Mouse (Mus musculus): ENCODE measurements around the gene Rasd1.

The Rasd1 gene

GRCm38 (mm10) chr11:59964818-59965217 lies at the start of gene Rasd1:
Rasd1 (minus strand) TSS chr11:59964944.
- DNase-seq: peak; percentile 93

GRCm38 (mm10) chr11:60011516-60011915 lies 46.8 kb upstream of the Rasd1 start:
- no peak for DNase-seq

DNA sequence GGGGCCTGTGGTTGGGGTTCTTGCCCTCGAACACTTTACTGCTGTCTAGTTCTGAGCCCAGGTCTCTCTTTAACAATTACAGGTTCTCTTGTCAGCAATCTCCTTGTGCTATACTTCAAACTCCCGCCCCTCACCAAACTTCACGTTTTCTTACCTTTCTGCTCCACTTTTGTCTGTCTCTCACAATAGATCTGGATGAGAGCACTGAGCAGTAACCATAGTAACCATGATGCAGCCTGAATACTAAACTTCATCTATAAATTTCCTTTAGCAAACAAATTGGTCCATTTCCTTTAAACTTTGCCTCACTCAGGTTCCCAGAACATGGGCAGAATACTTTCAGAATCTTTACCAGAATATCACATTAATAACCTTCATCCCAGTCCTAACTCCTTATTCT lies 44.7 kb upstream of the Rasd1 start:
- no peak for DNase-seq

DNA sequence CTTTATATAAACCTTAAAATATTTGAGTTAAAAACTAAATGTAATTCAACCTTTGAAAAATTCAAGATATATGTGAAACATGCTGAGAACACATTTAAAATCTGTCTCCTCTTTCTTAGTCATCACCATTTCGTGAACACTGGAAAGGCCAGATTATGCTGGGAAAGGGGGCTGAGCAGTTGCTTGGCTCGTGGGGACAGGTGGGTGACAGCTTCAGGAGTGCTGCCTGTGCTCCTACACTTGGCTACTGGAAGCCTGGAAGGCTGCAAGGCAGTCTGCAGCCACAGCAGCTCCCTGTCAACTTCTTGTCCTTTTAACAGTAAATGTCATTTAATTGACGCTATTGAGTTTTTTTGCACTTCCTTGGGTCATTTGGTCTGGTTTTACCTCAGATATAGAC lies 41.1 kb upstream of the Rasd1 start:
- no peak for DNase-seq

DNA sequence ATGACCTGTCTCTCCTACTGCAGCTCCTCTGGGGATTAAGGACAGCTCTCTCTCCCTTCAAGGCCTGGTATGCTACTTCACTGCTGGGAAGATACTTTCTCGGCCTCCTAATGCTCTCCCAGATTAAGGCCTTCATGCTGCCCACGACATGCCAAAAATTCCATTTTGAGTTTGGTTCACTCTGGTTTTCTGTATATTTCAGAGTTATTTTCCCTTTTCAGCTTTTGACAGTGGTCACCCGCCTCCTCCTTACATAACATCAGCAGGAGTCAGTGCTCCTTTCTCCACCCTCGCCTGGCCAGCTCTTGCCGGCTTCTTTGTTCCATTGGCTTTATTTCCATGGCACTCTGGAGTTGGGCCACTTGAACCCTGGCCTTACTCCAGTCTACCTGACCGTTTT lies 40.0 kb upstream of the Rasd1 start:
- no peak for DNase-seq

- no peak for DNase-seq
These were observed 39.1 kb upstream of the Rasd1 start for GRCm38 (mm10) chr11:60003811-60004210.

DNA sequence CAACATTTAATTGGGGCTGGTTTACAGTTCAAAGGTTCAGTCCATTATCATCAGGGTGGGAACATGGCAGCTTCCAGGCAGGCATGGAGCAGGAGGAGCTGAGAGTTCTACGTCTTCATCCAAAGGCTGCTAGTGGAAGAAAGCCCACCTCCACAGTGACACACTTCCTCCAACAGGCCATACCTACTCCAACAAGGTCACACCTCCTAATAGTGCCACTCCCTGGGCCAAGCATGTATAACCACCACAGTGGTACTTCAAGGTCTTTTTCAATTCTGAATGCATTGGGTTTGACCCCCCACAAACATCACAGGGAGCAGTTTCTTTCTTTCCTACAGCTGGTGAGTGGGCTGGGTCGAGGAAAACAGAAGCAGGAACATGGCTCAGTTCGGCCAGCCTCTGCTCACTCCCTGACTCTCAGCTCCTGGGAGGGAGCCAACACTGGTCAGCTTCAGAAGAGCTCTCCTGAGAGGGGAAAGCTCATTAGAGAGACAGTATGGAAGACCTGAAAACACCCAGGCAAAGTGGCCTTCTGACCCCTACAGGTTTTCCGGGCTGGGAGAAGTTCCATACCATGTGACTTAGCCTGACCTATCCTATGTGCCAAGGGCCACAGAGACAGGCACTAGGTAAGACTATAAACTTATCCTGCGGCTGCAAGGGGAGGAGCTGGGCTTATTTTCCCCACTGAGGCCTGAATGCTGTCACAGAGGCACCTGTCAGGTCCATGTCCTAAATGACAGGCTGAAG lies 36.7 kb upstream of the Rasd1 start:
- DNase-seq: no peak

- DNase-seq: no peak
These were observed 29.6 kb upstream of the Rasd1 start for GRCm38 (mm10) chr11:59994318-59994717.

DNA sequence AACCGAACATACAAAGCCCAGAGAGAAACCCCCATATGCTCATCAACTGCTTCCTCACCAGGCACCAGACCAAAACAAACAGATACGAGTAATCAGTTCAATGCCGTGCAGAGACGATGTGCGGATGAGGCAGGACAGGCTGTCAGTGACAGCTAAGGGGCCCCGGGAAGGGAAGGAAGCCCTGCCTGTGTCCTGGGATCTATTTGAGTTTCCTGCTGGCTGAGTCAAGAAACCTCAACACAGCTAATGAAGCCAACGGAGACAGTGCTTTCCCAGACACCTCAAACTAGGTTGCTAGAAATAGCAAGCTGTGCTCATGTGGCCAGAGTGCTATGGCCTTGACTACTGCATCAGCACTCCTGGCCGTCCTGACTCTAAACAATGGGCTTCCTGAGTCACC lies 26.6 kb upstream of the Rasd1 start:
- DNase-seq: peak; percentile 58

DNA sequence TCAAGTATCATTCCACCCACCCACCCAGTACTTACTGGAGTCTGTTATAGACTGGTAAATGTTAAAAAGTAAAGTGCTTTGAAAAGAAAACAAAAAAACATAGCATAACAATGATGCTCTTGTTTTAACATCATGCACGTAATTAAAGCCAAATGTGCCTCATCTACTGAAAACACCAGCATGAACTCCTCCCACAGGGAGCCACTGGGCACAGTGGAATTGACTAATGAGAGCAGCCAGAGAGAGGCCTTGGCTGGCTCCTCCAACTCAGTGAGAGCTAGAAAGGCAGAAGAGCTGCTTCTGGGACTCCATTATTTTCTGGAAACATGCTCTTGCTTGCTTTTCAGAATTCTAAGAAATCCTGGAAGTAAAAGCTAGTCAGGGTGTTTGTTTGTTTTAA lies 24.7 kb upstream of the Rasd1 start:
- DNase-seq: no peak

DNA sequence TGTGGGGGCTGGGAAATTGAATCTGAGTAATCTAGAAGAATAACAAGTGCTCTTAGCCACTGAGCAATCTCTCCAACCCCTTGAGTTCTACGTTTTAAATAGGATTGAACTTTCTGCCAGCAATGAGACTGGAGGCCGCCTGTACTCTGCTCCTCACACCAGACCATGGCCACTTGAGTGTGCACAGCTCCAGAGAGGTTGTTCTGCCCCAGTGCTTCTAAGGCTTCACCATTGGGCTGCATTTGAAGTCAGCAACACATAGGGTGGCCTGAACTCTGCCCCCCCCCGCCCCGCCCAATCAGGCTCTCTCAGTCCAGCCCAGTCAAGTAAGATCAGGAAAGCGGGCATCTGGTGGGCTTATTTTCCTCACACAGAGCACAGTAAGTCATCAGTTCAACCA lies 13.1 kb upstream of the Rasd1 start:
- no peak for DNase-seq

GRCm38 (mm10) chr11:59975241-59975640 lies 10.5 kb upstream of the Rasd1 start:
- no peak for DNase-seq

GRCm38 (mm10) chr11:59973389-59973788 lies 8.6 kb upstream of the Rasd1 start:
- no peak for DNase-seq

DNA sequence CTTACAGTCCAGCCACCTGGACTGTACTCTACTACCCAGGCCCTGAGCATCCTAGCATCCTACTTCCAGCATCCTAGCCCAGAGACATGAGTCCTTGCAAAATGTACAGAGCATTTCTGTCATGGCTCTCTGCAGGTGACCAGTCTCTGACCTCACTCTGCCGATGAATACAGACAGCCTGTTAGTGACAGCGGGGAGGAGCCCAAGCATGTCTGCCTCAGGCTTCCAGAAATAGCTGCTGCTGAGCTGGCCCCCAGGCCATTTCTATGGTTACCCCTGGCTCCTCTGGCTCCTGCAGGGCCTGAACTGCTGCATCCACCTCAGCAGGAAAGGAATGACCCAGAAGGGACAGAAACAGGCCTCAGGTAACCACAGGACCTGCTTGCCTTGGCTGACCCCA lies 6.9 kb upstream of the Rasd1 start:
- no peak for DNase-seq

DNA sequence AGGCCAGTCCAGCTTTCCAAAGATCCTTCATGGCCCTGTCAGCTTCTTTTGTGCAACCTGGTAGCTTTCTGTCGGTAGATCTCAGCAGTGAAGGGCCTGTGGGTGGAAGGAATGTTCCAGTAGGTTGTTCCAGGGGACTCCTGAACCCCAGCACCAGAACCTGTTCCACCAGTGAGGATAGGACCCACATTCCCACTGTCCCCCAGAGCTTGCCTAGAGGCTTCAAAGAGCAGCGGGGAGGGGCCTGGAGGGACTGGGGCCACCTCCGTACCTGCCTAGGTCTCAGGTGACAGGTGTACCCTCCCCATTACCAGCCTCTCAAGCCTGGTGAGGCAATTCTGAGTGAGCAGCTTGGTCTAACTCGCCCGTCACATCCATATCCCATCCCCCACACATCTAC lies 6.0 kb upstream of the Rasd1 start:
- no peak for DNase-seq

DNA sequence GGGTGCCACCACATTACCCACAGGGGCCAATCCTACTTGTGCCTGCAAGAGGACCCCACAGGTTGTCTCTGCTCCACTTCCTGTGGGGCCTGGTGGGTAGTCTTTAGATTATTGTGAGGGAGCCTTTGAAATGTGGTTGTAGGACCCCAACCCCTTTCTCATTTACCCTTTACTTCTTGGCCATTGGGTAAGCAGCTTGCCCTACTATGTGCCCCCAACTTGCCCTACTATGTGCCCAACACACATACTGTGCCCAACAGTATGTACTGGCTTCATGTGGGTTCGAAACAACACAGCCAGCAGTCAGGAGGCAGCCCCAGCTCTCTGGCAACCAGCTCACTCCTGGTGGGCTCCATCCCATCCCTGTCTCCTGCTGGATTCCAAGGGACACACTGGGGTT lies 3.0 kb upstream of the Rasd1 start:
- no peak for DNase-seq

DNA sequence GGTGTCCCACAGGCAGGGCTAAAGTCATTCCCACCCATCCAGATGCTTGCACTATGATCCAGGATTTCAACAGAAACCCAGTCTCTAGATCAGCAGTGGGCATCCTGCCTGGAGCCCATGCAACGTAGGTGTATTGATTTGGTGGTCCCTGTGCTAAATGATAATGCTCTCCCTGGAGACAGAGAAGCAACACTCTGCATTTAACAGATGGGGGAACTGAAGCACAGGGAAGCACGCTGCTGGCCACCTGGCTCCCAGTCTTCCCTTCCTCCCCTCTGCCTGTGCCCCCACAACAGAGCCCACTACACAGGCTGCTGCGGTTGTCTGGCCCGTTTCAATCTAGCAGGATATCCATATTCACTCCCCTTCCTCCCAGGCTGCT lies 1.3 kb upstream of the Rasd1 start:
- DNase-seq: no peak

- DNase-seq: peak; percentile 93
These were observed 720 bp upstream of the Rasd1 start for GRCm38 (mm10) chr11:59965227-59966101.

DNA sequence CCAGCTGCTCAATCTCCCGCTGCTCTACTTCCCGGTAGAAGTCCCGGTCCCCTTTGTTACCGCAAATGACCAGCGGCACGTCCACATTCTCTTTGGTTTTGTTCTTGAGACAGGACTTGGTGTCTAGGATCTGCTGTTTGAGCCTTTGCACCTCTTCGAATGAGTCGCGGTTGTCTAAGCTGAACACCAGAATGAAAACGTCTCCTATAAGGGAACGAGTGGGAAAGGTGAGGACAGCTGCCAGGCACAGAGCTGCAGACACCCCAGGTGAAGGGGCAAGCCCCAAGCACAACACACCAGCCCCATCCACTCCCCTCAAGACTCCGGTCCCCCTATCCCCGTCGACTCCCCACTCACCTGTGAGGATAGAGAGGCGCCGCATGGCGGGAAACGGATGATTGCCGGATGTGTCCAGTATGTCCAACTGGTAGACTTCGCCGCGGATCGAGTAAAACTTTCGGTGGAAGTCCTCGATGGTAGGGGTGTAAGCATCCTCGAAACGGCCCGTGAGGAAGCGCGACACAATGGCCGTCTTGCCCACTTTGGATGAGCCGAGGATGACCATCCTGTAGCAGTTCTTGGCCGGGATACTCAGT lies 483 bp downstream of the Rasd1 start:
- DNase-seq: no peak

GRCm38 (mm10) chr11:59963364-59964162 lies 1.2 kb downstream of the Rasd1 start:
- DNase-seq: no peak

GRCm38 (mm10) chr11:59962590-59962989 lies 2.2 kb downstream of the Rasd1 start:
- DNase-seq: no peak

GRCm38 (mm10) chr11:59961338-59961875 lies 3.3 kb downstream of the Rasd1 start:
- DNase-seq: peak; percentile 64

Measured in lung, postnatal 36 days (tissue).